Mouse (Mus musculus): Measurements from ENCODE around the gene Lsm4. TPM values are rescaled to one million over a fixed set of nuclear protein-coding genes. Genes with fewer than 3 reads are reported as not detected.
A peak's percentile ranks its signal among the peaks of the same experiment; 100 is the strongest.

Gene Lsm4
- total RNA-seq, 2 experiments from 2014 or later: 65.0 to 70.9 TPM

GRCm38 (mm10) chr8:70648921-70649320 lies 24.1 kb upstream of the Lsm4 start:
- no peak for DNase-seq (ENCODE audit: low spot score in 2 of 2)

GRCm38 (mm10) chr8:70649324-70649723 lies 23.7 kb upstream of the Lsm4 start:
- no peak for DNase-seq (ENCODE audit: low spot score in 2 of 2)

- DNase-seq (ENCODE audit: low spot score in 2 of 2): no peak
Measured at GRCm38 (mm10) chr8:70650351-70650750, 22.7 kb upstream of the Lsm4 start.

GRCm38 (mm10) chr8:70653226-70653625 lies 19.8 kb upstream of the Lsm4 start:
- DNase-seq (ENCODE audit: low spot score in 2 of 2): peak in 1 of 2 experiments; percentile 23

- DNase-seq (ENCODE audit: low spot score in 2 of 2): no peak
Measured at GRCm38 (mm10) chr8:70654121-70654520, 18.9 kb upstream of the Lsm4 start.

GRCm38 (mm10) chr8:70655469-70655868 lies 17.6 kb upstream of the Lsm4 start:
- DNase-seq (ENCODE audit: low spot score in 2 of 2): no peak

- no peak for DNase-seq (ENCODE audit: low spot score in 2 of 2)
Measured at GRCm38 (mm10) chr8:70656193-70656790, 16.8 kb upstream of the Lsm4 start.

GRCm38 (mm10) chr8:70657214-70657613 lies 15.8 kb upstream of the Lsm4 start:
- no peak for DNase-seq (ENCODE audit: low spot score in 2 of 2)

- DNase-seq (ENCODE audit: low spot score in 2 of 2): no peak
Measured at GRCm38 (mm10) chr8:70657739-70658138, 15.3 kb upstream of the Lsm4 start.

GRCm38 (mm10) chr8:70658897-70659603 lies 14.0 kb upstream of the Lsm4 start:
- no peak for DNase-seq (ENCODE audit: low spot score in 2 of 2)

- peak; percentile 66 to 73 for DNase-seq (ENCODE audit: low spot score in 2 of 2)
Measured at GRCm38 (mm10) chr8:70659604-70660272, 13.3 kb upstream of the Lsm4 start.

- no peak for DNase-seq (ENCODE audit: low spot score in 2 of 2)
Measured at GRCm38 (mm10) chr8:70660273-70660725, 12.7 kb upstream of the Lsm4 start, which contains the start of gene Pgpep1. Gene Pgpep1, minus strand, starts transcription at chr8:70660388.

GRCm38 (mm10) chr8:70663691-70664090 lies 9.4 kb upstream of the Lsm4 start:
- no peak for DNase-seq (ENCODE audit: low spot score in 2 of 2)

- no peak for DNase-seq (ENCODE audit: low spot score in 2 of 2)
Measured at GRCm38 (mm10) chr8:70664631-70665030, 8.4 kb upstream of the Lsm4 start.

- DNase-seq (ENCODE audit: low spot score in 2 of 2): no peak
Measured at GRCm38 (mm10) chr8:70665599-70665998, 7.4 kb upstream of the Lsm4 start.

- DNase-seq (ENCODE audit: low spot score in 2 of 2): peak; percentile 42 to 50
Measured at GRCm38 (mm10) chr8:70667071-70667470, 6.0 kb upstream of the Lsm4 start.

GRCm38 (mm10) chr8:70671615-70672324 lies 1.3 kb upstream of the Lsm4 start:
- DNase-seq (ENCODE audit: low spot score in 2 of 2): no peak

- DNase-seq (ENCODE audit: low spot score in 2 of 2): no peak
Measured at GRCm38 (mm10) chr8:70672325-70673078, 546 bp upstream of the Lsm4 start.

GRCm38 (mm10) chr8:70674109-70674508 lies 1.1 kb downstream of the Lsm4 start:
- no peak for DNase-seq (ENCODE audit: low spot score in 2 of 2)

GRCm38 (mm10) chr8:70674716-70675115 lies 1.7 kb downstream of the Lsm4 start:
- no peak for DNase-seq (ENCODE audit: low spot score in 2 of 2)

- DNase-seq (ENCODE audit: low spot score in 2 of 2): no peak
Measured at GRCm38 (mm10) chr8:70675336-70675735, 2.3 kb downstream of the Lsm4 start.
